Mouse (Mus musculus) heart, embryonic 14.5 days (tissue): ENCODE measurements around the gene Sdr39u1. TPM values are rescaled to one million over a fixed set of nuclear protein-coding genes. Genes with fewer than 3 reads are reported as not detected.

ENCODE experiments used
- ATAC-seq: fragments of 200-750 bp; cut with Nextera tagmentation; 2 replicates; pipeline ENCODE4 v1.8.0; 2017; ENCODE audit warnings: low read depth, moderate TSS enrichment; ENCODE audit not compliant: insufficient number of reproducible peaks, insufficient read depth, low FRiP score
- H3K27ac ChIP-seq, 2 experiments: fragments of 200-500 bp in 1 of 2; fragments of 300-500 bp in 1 of 2; sonication (generic) in 1 of 2; replicated peaks in 1 of 2; 2 replicates each; pipeline ENCODE4 v1.5.1; 2012 to 2014; ENCODE audit warnings: low read depth in 2 of 2, low read length in 2 of 2, control low read depth in 1 of 2, mild to moderate bottlenecking in 1 of 2, mixed read lengths in 1 of 2; ENCODE audit not compliant: control insufficient read depth in 1 of 2, insufficient read depth in 1 of 2
- H3K27me3 ChIP-seq: fragments of 300-500 bp; sonication (generic); 2 replicates; pipeline ENCODE4 v1.6.1; 2014; ENCODE audit warnings: mild to moderate bottlenecking, low read length, control low read depth; ENCODE audit not compliant: control insufficient read depth, insufficient read depth
- H3K36me3 ChIP-seq: fragments of 300-500 bp; sonication (generic); 2 replicates; pipeline ENCODE4 v1.6.1; 2014; ENCODE audit warnings: mild to moderate bottlenecking, control low read depth, low read length, mixed read lengths; ENCODE audit not compliant: control insufficient read depth, insufficient read depth
- H3K4me1 ChIP-seq, 2 experiments: fragments of 200-500 bp in 1 of 2; fragments of 300-500 bp in 1 of 2; sonication (generic) in 1 of 2; 2 replicates each; pipeline ENCODE4 v1.6.1; 2012 to 2014; ENCODE audit warnings: low read length in 2 of 2, control low read depth in 1 of 2, mixed read lengths in 1 of 2; ENCODE audit not compliant: control insufficient read depth in 2 of 2, insufficient read depth in 2 of 2
- H3K4me2 ChIP-seq: fragments of 300-500 bp; sonication (generic); 2 replicates; pipeline ENCODE4 v1.6.1; 2014; ENCODE audit warnings: mild to moderate bottlenecking, low read length
- H3K4me3 ChIP-seq, 2 experiments: fragments of 200-500 bp in 1 of 2; fragments of 300-500 bp in 1 of 2; sonication (generic) in 1 of 2; 2 replicates each; pipeline ENCODE4 v1.5.1; 2012 to 2014; ENCODE audit warnings: low read length in 2 of 2, mild to moderate bottlenecking in 2 of 2, control low read depth in 1 of 2, low read depth in 1 of 2, moderate library complexity in 1 of 2; ENCODE audit not compliant: control insufficient read depth in 1 of 2, insufficient read depth in 1 of 2
- H3K9ac ChIP-seq: fragments of 300-500 bp; sonication (generic); 2 replicates; pipeline ENCODE4 v1.6.1; 2014; ENCODE audit warnings: mild to moderate bottlenecking, low read length
- H3K9me3 ChIP-seq: fragments of 300-500 bp; sonication (generic); 2 replicates; pipeline ENCODE4 v1.6.1; 2016; ENCODE audit warnings: low read length, control low read depth; ENCODE audit not compliant: control insufficient read depth
- WGBS: fragments of 180-500 bp; shearing (Covaris S2); extraction: QIAGEN DNeasy Blood & Tissue Kit; methylation state at CpG from one replicate; pipeline ENCODE4 v1.1.7; 2014; 5-methylcytosine and 5-hydroxymethylcytosine counted together
- polyA plus RNA-seq: library from polyadenylated mRNA; unstranded; fragments of >200 nt; fragmentation: Nextera tagmentation; extraction: Ambion mirVana; gene quantifications from 2 replicates; pipeline ENCODE4 v1.2.1, GENCODE M21; 2014

Gene Sdr39u1
- 51.6 and 52.1 TPM in 2 replicates for polyA plus RNA-seq

DNA sequence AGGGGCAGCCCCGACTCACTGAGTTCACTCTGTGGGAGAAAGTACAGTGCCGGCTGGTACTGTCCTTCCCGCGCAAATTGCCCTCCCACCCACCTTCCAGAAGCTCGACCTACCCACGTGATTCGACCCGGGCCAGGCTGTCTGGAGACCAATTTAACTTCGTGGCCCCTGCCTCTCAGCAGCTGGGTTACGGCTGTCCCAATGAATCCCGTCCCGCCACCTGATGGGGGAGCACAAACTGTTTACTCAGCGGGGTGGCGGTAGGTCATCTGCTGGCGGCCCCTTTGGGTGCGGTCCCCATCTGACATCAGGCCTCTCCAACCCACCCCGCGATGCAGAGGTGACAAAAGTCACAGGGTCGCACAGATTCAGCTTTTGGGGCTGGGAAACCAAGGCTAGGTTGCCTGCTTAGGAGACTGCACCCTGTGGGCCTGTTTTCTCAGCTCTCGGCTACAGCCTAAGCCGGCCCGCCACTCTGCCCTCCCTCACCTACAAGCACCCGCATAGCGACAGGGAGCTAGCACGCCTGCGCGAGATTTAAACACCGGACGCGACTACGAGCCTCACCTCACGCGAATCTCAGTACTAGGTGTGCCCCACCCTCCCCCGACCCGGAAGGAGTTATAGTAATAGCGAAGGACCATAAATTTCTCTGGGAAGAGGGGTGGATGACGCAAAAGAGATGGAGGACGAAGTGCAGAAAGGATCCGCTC lies at the start of gene Sdr39u1:
Gene Sdr39u1, minus strand, starts transcription at position 593 of the 713 bp plus-strand sequence.
- no peaks in the 10 kb centered on the region for H3K27me3 ChIP-seq
- H3K9me3 ChIP-seq = no peaks in the 10 kb centered on the region
- H3K4me1 ChIP-seq = peaks cover 6 to 11% of the 10 kb centered on the region in 2 experiments; a peak in 3 of 4 replicates
- H3K4me3 ChIP-seq = peak within 1 kb of the TSS; percentile 45 to 48
- H3K9ac ChIP-seq = peak within 1 kb of the TSS; percentile 75
- H3K4me2 ChIP-seq = peak within 1 kb of the TSS; percentile 71
- H3K36me3 ChIP-seq = peaks cover 33% of the 10 kb centered on the region
- 2% methylated on average over 39 of the region's 39 CpGs for WGBS
- peak within 1 kb of the TSS; percentile 31 to 51 for H3K27ac ChIP-seq
- peak; percentile 87 for ATAC-seq

- peak overlapping the region; percentile 69 to 70 for H3K27ac ChIP-seq
- WGBS = 45% methylated on average over 2 of the region's 2 CpGs
- ATAC-seq = peak; percentile 48; the same call in 1 of the 2 replicates
Measured at GRCm38 (mm10) chr14:55946269-55946969, 46.3 kb upstream of the Sdr39u1 start.

DNA sequence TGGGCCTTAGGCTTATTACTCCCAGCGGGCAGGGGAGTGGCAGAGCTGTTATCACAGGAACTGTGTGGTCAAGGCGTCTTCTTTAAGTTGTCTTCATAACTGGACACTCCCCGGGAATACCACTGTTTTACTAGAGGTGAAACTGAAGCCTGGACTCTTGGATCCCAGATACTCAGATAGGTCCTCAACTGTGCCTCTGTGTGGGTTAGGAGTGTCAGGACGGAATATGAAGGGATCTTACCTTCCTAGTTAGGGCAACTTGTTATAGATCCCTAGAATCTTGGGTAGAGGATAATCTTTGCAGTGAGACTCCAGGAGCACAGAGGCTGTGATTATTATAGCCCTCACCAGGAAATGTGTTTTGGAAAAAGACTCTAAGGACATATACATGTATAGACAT lies 44.5 kb upstream of the Sdr39u1 start, which contains the start of gene Cma1:
Gene Cma1, minus strand, starts transcription at position 101 of the 400 bp plus-strand sequence.
- 65% methylated on average over 4 of the region's 4 CpGs for WGBS
- no peaks in the 10 kb centered on the region for H3K27me3 ChIP-seq
- H3K4me3 ChIP-seq = no peak within 1 kb of the TSS
- no peak within 1 kb of the TSS for H3K9ac ChIP-seq
- H3K4me1 ChIP-seq = peaks cover 9 to 14% of the 10 kb centered on the region in 2 experiments
- no peak within 1 kb of the TSS for H3K4me2 ChIP-seq
- H3K36me3 ChIP-seq = no peaks in the 10 kb centered on the region
- no peak within 1 kb of the TSS for H3K27ac ChIP-seq
- ATAC-seq = no peak
- no peaks in the 10 kb centered on the region for H3K9me3 ChIP-seq

More at GRCm38 (mm10) chr14:55946269-55946969, 46.3 kb upstream of the Sdr39u1 start:
- Histone ChIP-seq H3K4me1 (peaks cover 9 to 14% of the 10 kb centered on the region in 2 experiments), H3K36me3 (no peaks in the 10 kb centered on the region), H3K4me3 (no peak overlapping the region), H3K4me2 (no peak overlapping the region), H3K27me3 (no peaks in the 10 kb centered on the region), H3K9me3 (no peaks in the 10 kb centered on the region), H3K9ac (no peak overlapping the region)

- no peak; the same call in 1 of the 2 replicates for ATAC-seq
- Histone ChIP-seq H3K9me3 (no peaks in the 10 kb centered on the region), H3K4me3 (no peak overlapping the region), H3K4me1 (peaks cover 9 to 14% of the 10 kb centered on the region in 2 experiments), H3K9ac (no peak overlapping the region), H3K27me3 (no peaks in the 10 kb centered on the region), H3K4me2 (no peak overlapping the region), H3K36me3 (no peaks in the 10 kb centered on the region), H3K27ac (no peak overlapping the region)
- 32% methylated on average over 11 of the region's 11 CpGs for WGBS
Measured at GRCm38 (mm10) chr14:55943601-55944000, 43.5 kb upstream of the Sdr39u1 start.

GRCm38 (mm10) chr14:55940070-55940800 lies 40.1 kb upstream of the Sdr39u1 start:
- no peak overlapping the region for H3K9ac ChIP-seq
- peaks cover 2 to 4% of the 10 kb centered on the region in 2 experiments; a peak in 1 of 4 replicates for H3K4me1 ChIP-seq
- H3K4me3 ChIP-seq = no peak overlapping the region
- no peak overlapping the region for H3K4me2 ChIP-seq
- no peak overlapping the region for H3K27ac ChIP-seq
- no peak for ATAC-seq
- H3K36me3 ChIP-seq = no peaks in the 10 kb centered on the region
- WGBS = 41% methylated on average over 7 of the region's 7 CpGs
- H3K27me3 ChIP-seq = no peaks in the 10 kb centered on the region
- H3K9me3 ChIP-seq = no peaks in the 10 kb centered on the region

DNA sequence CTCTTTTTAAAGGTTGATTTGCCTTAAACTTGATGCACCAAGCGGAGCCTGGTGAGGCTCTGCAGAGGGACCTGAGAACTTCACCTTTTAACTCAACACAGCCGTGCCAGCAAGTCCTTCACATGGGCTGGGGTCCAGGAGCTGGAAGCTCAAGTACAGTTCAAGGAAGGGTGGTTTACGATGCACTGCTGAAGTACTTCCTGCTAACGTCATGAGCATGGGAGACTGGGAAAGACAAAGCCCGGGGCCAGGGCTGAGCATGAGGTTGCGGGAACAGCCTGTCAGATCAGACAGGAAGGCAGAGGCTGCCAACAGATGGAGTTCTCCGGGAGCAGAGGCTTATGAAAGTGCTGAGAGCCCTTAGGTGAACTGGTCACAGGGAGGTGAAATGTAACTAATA lies 33.5 kb upstream of the Sdr39u1 start:
- H3K27ac ChIP-seq = 0 out of 4 replicates have a peak overlapping the region, but pooled peaks of 1 of the 2 experiments have one; percentile 15
- ATAC-seq = peak; percentile 61
- WGBS = 21% methylated on average over 7 of the region's 7 CpGs

More for the DNA sequence above, 33.5 kb upstream of the Sdr39u1 start:
- no peaks in the 10 kb centered on the region for H3K27me3 ChIP-seq
- no peaks in the 10 kb centered on the region for H3K36me3 ChIP-seq
- H3K9me3 ChIP-seq = no peaks in the 10 kb centered on the region
- peaks cover 0 to 3% of the 10 kb centered on the region in 2 experiments; a peak in 1 of 4 replicates for H3K4me1 ChIP-seq
- H3K4me3 ChIP-seq = no peak overlapping the region
- H3K4me2 ChIP-seq = 0 out of 2 replicates have a peak overlapping the region, but pooled peaks have one; percentile 21
- no peak overlapping the region for H3K9ac ChIP-seq
